Mouse (Mus musculus): ENCODE results near the gene Gtf3c2. TPM values are rescaled to one million over a fixed set of nuclear protein-coding genes. Genes with fewer than 3 reads are reported as not detected.

The Gtf3c2 gene
- total and polyA plus RNA-seq, 2 experiments from 2014 or later: 20.5 to 42.7 TPM

DNA sequence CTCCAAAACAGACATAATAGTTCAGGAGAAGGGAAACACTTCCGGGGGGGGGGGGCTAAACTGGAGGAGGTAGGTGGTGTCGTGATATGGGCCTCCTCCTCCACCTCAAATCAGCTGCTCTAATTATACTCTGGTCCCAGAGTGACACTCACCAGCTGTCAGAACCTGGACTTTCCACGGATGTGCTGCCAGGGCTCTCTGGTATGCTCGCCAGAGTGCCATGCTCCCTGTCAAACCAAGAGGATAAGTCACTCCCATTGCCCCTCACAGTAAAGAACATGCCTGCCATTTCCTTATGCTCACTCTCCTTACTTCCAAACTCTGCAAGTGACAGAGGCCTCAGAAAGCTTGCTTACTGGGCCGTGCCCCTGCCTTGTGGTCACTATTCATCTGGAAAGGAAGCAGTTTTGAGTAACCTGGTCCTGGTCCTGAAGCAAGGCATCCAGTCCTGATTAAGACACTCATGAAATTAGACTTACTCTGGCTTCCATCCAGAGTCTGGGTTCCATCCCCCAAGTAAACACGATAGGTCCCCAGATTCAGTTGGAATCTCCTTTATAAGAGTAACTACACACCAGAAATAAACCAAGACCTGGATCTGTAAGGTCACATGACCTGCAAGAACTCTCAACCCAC is 26.3 kb downstream of the Gtf3c2 start:
- no peaks in the 10 kb centered on the region for H3K27me3 ChIP-seq (ENCODE audit: control insufficient read depth, insufficient read depth, low read length)
- TF ChIP-seq CTCF (IDR thresholded peaks at IDR 0.05; ENCODE audit: low read depth): no peak
- no peak for TF ChIP-seq EP300 (IDR thresholded peaks at IDR 0.05; ENCODE audit: low read depth)
- peak; percentile 10 for DNase-seq (ENCODE audit: low spot score)
- ATAC-seq (ENCODE audit: insufficient read depth, low read depth): 0 out of 2 replicates have a peak, but pooled peaks have one; percentile 3
- no peaks in the 10 kb centered on the region for H3K9me3 ChIP-seq (replicated peaks; ENCODE audit: control insufficient read depth, low read length)
- H3K4me3 ChIP-seq (ENCODE audit: low read depth, low read length): peak overlapping the region; percentile 73
- peaks cover 28% of the 10 kb centered on the region for H3K36me3 ChIP-seq (replicated peaks; ENCODE audit: control insufficient read depth, insufficient read depth, low read length)
- peak overlapping the region; percentile 68; the same call in 1 of the 2 replicates for H3K27ac ChIP-seq (ENCODE audit: low read depth)
- H3K4me2 ChIP-seq (ENCODE audit: low read depth, low read length): peak overlapping the region; percentile 77
- peak overlapping the region; percentile 68 for H3K9ac ChIP-seq (replicated peaks; ENCODE audit: low read depth, low read length)
- WGBS: 26% methylated on average over 6 of the region's 6 CpGs
- peaks cover 6% of the 10 kb centered on the region for H3K4me1 ChIP-seq (ENCODE audit: control insufficient read depth, insufficient read depth)

DNA sequence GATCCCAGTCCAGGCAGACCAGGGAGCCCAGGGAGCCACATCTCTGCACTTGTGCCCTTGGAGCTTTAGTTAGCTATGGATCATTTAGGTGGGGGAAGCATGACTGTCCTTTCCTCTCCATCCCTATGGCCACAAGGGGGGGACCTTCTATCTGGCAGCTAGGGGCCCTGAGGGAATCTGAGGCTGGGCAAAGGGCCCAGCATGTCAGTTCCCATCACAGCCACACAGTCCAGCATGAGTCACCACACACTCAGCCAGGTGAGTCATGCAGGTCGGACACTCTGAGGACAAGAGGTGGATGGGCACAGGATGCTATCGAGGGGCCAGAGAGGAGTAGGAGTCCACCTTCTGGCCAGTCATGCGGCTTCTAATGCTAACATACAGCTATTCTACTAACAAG is 28.2 kb downstream of the Gtf3c2 start:
- Histone ChIP-seq H3K4me2 (ENCODE audit: low read depth, low read length) (no peak overlapping the region), H3K27me3 (ENCODE audit: control insufficient read depth, insufficient read depth, low read length) (no peaks in the 10 kb centered on the region), H3K4me1 (ENCODE audit: control insufficient read depth, insufficient read depth) (peaks cover 6% of the 10 kb centered on the region), H3K36me3 (replicated peaks; ENCODE audit: control insufficient read depth, insufficient read depth, low read length) (peaks cover 10% of the 10 kb centered on the region), H3K27ac (ENCODE audit: low read depth) (no peak overlapping the region), H3K9me3 (replicated peaks; ENCODE audit: control insufficient read depth, low read length) (no peaks in the 10 kb centered on the region), H3K4me3 (ENCODE audit: low read depth, low read length) (no peak overlapping the region), H3K9ac (replicated peaks; ENCODE audit: low read depth, low read length) (no peak overlapping the region)
- 44% methylated on average over 3 of the region's 3 CpGs for WGBS
- ATAC-seq (ENCODE audit: insufficient read depth, low read depth) (no peak), DNase-seq (ENCODE audit: low spot score) (peak; percentile 17)
- TF ChIP-seq EP300 (IDR thresholded peaks at IDR 0.05; ENCODE audit: low read depth) (no peak), CTCF (IDR thresholded peaks at IDR 0.05; ENCODE audit: low read depth) (peak; percentile 39)

DNA sequence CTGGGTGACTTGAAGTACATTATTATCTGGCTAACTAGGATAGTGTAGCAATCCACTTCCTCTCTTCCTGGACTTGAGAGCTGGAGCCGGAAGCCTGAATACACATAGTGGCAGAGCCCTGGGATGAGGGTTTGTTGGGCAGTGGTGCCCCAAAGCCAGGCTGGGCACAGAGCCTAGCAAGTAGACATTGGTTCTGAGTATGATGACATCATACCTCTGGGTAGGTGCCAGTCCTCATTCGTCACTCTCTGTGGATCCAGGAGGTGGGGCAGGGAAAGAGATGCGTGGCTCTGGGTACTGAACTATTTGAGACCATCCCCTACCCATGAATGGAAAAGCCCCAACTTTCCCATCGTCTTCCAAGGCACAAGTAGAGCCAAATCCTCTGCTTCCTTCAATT is 30.2 kb downstream of the Gtf3c2 start:
- WGBS: 56% methylated on average over 4 of the region's 4 CpGs
- no peaks in the 10 kb centered on the region for H3K9me3 ChIP-seq (replicated peaks; ENCODE audit: control insufficient read depth, low read length)
- ATAC-seq (ENCODE audit: insufficient read depth, low read depth) (no peak), DNase-seq (ENCODE audit: low spot score) (no peak)
- no peak overlapping the region for H3K4me2 ChIP-seq (ENCODE audit: low read depth, low read length)
- H3K27ac ChIP-seq (ENCODE audit: low read depth): no peak overlapping the region
- H3K4me1 ChIP-seq (ENCODE audit: control insufficient read depth, insufficient read depth): peaks cover 6% of the 10 kb centered on the region
- H3K4me3 ChIP-seq (ENCODE audit: low read depth, low read length): no peak overlapping the region
- H3K27me3 ChIP-seq (ENCODE audit: control insufficient read depth, insufficient read depth, low read length): no peaks in the 10 kb centered on the region
- H3K9ac ChIP-seq (replicated peaks; ENCODE audit: low read depth, low read length): no peak overlapping the region
- peaks cover 21% of the 10 kb centered on the region for H3K36me3 ChIP-seq (replicated peaks; ENCODE audit: control insufficient read depth, insufficient read depth, low read length)
- TF ChIP-seq EP300 (IDR thresholded peaks at IDR 0.05; ENCODE audit: low read depth) (no peak), CTCF (IDR thresholded peaks at IDR 0.05; ENCODE audit: low read depth) (no peak)

DNA sequence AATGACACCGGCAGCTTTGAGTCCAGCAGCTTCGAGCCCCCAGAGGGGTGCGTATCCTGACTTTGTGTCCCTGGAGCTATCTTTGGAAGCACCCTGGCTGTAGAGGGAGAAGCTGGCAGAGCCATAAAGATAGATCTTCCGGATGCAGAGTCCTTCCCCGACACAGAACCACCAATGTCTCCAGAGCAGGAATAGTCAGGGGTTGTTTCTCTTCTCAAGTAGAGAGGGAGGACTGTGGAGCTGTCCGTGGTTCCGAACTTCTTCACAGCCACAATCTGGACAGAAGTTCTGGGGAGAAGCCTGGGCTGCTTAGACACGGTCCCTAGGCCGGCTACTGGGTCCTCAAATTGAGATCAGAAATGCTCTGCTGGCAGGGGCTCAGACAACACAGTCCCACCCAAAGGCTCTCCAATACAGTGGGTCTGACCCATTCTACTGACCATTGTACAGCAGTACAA is 40.9 kb downstream of the Gtf3c2 start:
- Histone ChIP-seq H3K9me3 (replicated peaks; ENCODE audit: control insufficient read depth, low read length) (no peaks in the 10 kb centered on the region), H3K4me3 (ENCODE audit: low read depth, low read length) (peak overlapping the region; percentile 32), H3K27ac (ENCODE audit: low read depth) (no peak overlapping the region), H3K4me1 (ENCODE audit: control insufficient read depth, insufficient read depth) (peaks cover 6% of the 10 kb centered on the region; the same call in 1 of the 2 replicates), H3K36me3 (replicated peaks; ENCODE audit: control insufficient read depth, insufficient read depth, low read length) (peaks cover 17% of the 10 kb centered on the region), H3K9ac (replicated peaks; ENCODE audit: low read depth, low read length) (no peak overlapping the region), H3K4me2 (ENCODE audit: low read depth, low read length) (peak overlapping the region; percentile 48), H3K27me3 (ENCODE audit: control insufficient read depth, insufficient read depth, low read length) (peaks cover 52% of the 10 kb centered on the region)
- DNase-seq (ENCODE audit: low spot score) (peak; percentile 22), ATAC-seq (ENCODE audit: insufficient read depth, low read depth) (peak; percentile 24; the same call in 1 of the 2 replicates)
- TF ChIP-seq EP300 (IDR thresholded peaks at IDR 0.05; ENCODE audit: low read depth) (no peak), CTCF (IDR thresholded peaks at IDR 0.05; ENCODE audit: low read depth) (no peak)
- WGBS: 9% methylated on average over 9 of the region's 9 CpGs

DNA sequence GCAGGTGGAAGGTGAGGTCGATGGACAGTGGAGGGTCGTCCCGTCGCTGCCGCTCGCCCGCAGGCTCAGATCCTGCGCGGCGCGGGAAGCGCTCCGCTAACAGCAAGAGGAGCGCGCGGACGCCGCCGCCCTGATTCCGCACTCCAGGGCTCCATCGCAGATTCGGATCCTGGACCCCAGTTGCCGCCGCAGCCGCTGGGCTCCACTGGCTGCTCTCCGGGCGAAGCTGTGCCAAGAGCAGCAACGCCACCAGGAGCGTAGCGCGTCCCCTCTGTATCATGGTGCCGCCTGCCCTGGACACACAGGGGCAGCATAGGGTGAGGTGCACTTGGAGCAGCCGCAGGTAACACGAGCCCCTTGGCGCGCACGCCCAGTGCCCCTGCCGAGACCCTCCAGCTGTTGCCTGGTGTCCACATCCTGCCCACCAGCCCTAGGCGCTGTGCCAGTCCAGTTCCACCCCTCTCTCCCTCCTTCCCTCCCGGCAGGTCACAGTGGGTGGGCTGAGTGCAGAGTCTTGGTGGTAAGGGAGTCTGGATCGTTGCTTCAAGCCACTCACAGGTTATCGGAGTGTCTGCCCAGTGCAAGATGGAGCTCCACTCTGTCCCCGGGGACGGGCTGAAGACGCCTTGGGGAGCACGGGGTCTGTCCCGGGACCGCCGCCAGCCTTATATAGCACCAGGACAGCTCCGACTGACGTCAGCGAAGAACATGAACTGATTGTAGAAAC is 41.5 kb downstream of the Gtf3c2 start, which contains the start of gene Ucn:
Gene Ucn, minus strand, starts transcription at position 589 of the 727 bp plus-strand sequence.
- Histone ChIP-seq H3K36me3 (replicated peaks; ENCODE audit: control insufficient read depth, insufficient read depth, low read length) (peaks cover 13% of the 10 kb centered on the region), H3K4me2 (ENCODE audit: low read depth, low read length) (peak within 1 kb of the TSS; percentile 48), H3K27ac (ENCODE audit: low read depth) (no peak within 1 kb of the TSS), H3K4me1 (ENCODE audit: control insufficient read depth, insufficient read depth) (peaks cover 6% of the 10 kb centered on the region; the same call in 1 of the 2 replicates), H3K9me3 (replicated peaks; ENCODE audit: control insufficient read depth, low read length) (no peaks in the 10 kb centered on the region), H3K27me3 (ENCODE audit: control insufficient read depth, insufficient read depth, low read length) (peaks cover 52% of the 10 kb centered on the region), H3K9ac (replicated peaks; ENCODE audit: low read depth, low read length) (no peak within 1 kb of the TSS), H3K4me3 (ENCODE audit: low read depth, low read length) (peak within 1 kb of the TSS; percentile 32)
- DNase-seq (ENCODE audit: low spot score) (no peak), ATAC-seq (ENCODE audit: insufficient read depth, low read depth) (peak; percentile 37; the same call in 1 of the 2 replicates)
- under 1% methylated on average over 52 of the region's 52 CpGs for WGBS
- TF ChIP-seq EP300 (IDR thresholded peaks at IDR 0.05; ENCODE audit: low read depth): no peak
- no peak for TF ChIP-seq CTCF (IDR thresholded peaks at IDR 0.05; ENCODE audit: low read depth)

All from heart, postnatal 0 days (tissue).